Mouse (Mus musculus) liver, adult 2 months (tissue): ENCODE measurements around the gene Tbc1d12.

Experiments
- CTCF ChIP-seq: fragments of 200-500 bp; IDR thresholded peaks from 2 replicates; pipeline ENCODE4 v1.5.1; 2011; ENCODE audit warnings: low read depth, low read length, control low read depth
- POLR2A ChIP-seq: fragments of 200-500 bp; IDR thresholded peaks from 2 replicates; pipeline ENCODE4 v1.6.1; 2011; ENCODE audit warnings: low read length, control low read depth; ENCODE audit not compliant: insufficient read depth; ENCODE audit errors: extremely low read depth

DNA sequence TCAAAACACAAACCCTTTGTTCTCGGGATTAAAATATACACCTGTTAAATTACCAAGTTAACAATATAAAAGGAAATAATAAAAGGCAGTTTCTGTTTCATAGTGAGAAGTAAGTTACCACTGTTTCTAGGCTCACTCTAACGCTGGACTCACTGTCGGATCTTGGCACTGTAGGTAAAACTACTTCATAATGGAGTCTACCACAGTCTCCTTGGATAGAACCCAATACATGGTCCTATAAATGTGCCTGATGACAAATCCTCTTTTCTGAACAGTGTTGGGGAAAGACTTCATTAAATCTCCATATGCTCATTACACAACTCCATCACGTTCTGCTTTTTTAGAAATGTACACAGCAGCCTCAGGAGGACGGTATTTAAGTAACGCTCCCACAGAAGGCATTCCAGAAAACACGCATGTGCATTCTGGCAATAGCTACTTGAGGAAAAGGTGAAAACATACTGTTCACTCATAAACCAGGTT is 42.8 kb upstream of the Tbc1d12 start:
- TF ChIP-seq POLR2A, result no peak
- no peak for TF ChIP-seq CTCF
